Mouse (Mus musculus) hindbrain, embryonic 14.5 days (tissue): Measurements from ENCODE around the gene Foxp1. TPM values are rescaled to one million over a fixed set of nuclear protein-coding genes. Genes with fewer than 3 reads are reported as not detected.

Experiments
- ATAC-seq: fragments of 200-750 bp; cut with Nextera tagmentation; 2 replicates; pipeline ENCODE4 v1.8.0; 2017; ENCODE audit warnings: moderate number of reproducible peaks, mild to moderate bottlenecking, moderate TSS enrichment, moderate library complexity; ENCODE audit not compliant: low FRiP score
- DNase-seq: peaks from one replicate; pipeline ENCODE4 v3.0.0-alpha.2; 2015; ENCODE audit warnings: low spot score
- H3K27ac ChIP-seq: fragments of 300-500 bp; sonication (generic); 2 replicates; pipeline ENCODE4 v1.5.1; 2014; ENCODE audit warnings: mild to moderate bottlenecking, moderate library complexity
- H3K27me3 ChIP-seq: fragments of 300-500 bp; sonication (generic); 2 replicates; pipeline ENCODE4 v1.6.1; 2014; ENCODE audit warnings: mild to moderate bottlenecking, low read length, mixed read lengths; ENCODE audit not compliant: control insufficient read depth, insufficient read depth
- H3K36me3 ChIP-seq: fragments of 300-500 bp; sonication (generic); replicated peaks from 2 replicates; pipeline ENCODE4 v1.6.1; 2014; ENCODE audit not compliant: control insufficient read depth, insufficient read depth
- H3K4me1 ChIP-seq: fragments of 300-500 bp; sonication (generic); replicated peaks from 2 replicates; pipeline ENCODE4 v1.6.1; 2014; ENCODE audit warnings: antibody characterized with exemption, low read length, mixed read lengths; ENCODE audit not compliant: control insufficient read depth, insufficient read depth
- H3K4me2 ChIP-seq: fragments of 300-500 bp; sonication (generic); replicated peaks from 2 replicates; pipeline ENCODE4 v1.6.1; 2014; ENCODE audit warnings: mild to moderate bottlenecking, moderate library complexity
- H3K4me3 ChIP-seq: fragments of 300-500 bp; sonication (generic); replicated peaks from 2 replicates; pipeline ENCODE4 v1.5.1; 2014; ENCODE audit warnings: mild to moderate bottlenecking, low read length
- H3K9ac ChIP-seq: fragments of 300-500 bp; sonication (generic); 2 replicates; pipeline ENCODE4 v1.6.1; 2014
- H3K9me3 ChIP-seq: fragments of 300-500 bp; sonication (generic); 2 replicates; pipeline ENCODE4 v1.6.1; 2016; ENCODE audit warnings: low read length; ENCODE audit not compliant: control insufficient read depth
- WGBS: fragments of 180-500 bp; shearing (Covaris S2); extraction: QIAGEN DNeasy Blood & Tissue Kit; methylation state at CpG from one replicate; pipeline ENCODE4 v1.1.7; 2014; 5-methylcytosine and 5-hydroxymethylcytosine counted together
- polyA plus RNA-seq: library from polyadenylated mRNA; unstranded; fragments of >200 nt; fragmentation: Nextera tagmentation; extraction: Ambion mirVana; gene quantifications from 2 replicates; pipeline ENCODE4 v1.2.1, GENCODE M21; 2014

Foxp1 gene
- polyA plus RNA-seq, 1 experiment from 2014 or later, result 68.3 TPM

GRCm38 (mm10) chr6:99277251-99277650 lies 245.3 kb downstream of the Foxp1 start:
- Histone ChIP-seq H3K27ac (no peak overlapping the region), H3K4me3 (no peak overlapping the region), H3K36me3 (no peaks in the 10 kb centered on the region), H3K4me2 (no peak overlapping the region), H3K9ac (no peak overlapping the region), H3K27me3 (no peaks in the 10 kb centered on the region), H3K9me3 (no peaks in the 10 kb centered on the region), H3K4me1 (no peaks in the 10 kb centered on the region)
- DNase-seq (no peak), ATAC-seq (no peak)
- 81% methylated on average over 1 of the region's 1 CpGs for WGBS

GRCm38 (mm10) chr6:99276297-99276653 lies 246.2 kb downstream of the Foxp1 start:
- no peak overlapping the region for H3K4me2 ChIP-seq
- no peak for DNase-seq
- WGBS, result 79% methylated on average over 7 of the region's 7 CpGs
- H3K4me1 ChIP-seq, result no peaks in the 10 kb centered on the region
- ATAC-seq, result no peak
- no peaks in the 10 kb centered on the region for H3K27me3 ChIP-seq
- no peak overlapping the region for H3K4me3 ChIP-seq
- no peak overlapping the region for H3K9ac ChIP-seq
- H3K27ac ChIP-seq, result no peak overlapping the region
- H3K9me3 ChIP-seq, result no peaks in the 10 kb centered on the region
- H3K36me3 ChIP-seq, result no peaks in the 10 kb centered on the region

GRCm38 (mm10) chr6:99275381-99276296 lies 246.9 kb downstream of the Foxp1 start:
- no peaks in the 10 kb centered on the region for H3K27me3 ChIP-seq
- no peak overlapping the region for H3K4me2 ChIP-seq
- no peak for ATAC-seq
- no peak for DNase-seq
- no peaks in the 10 kb centered on the region for H3K36me3 ChIP-seq
- no peak overlapping the region for H3K27ac ChIP-seq
- no peak overlapping the region for H3K4me3 ChIP-seq
- H3K9ac ChIP-seq, result no peak overlapping the region
- no peaks in the 10 kb centered on the region for H3K9me3 ChIP-seq
- 66% methylated on average over 21 of the region's 21 CpGs for WGBS
- no peaks in the 10 kb centered on the region for H3K4me1 ChIP-seq

- ATAC-seq, result no peak
- Histone ChIP-seq H3K27me3 (no peaks in the 10 kb centered on the region), H3K36me3 (no peaks in the 10 kb centered on the region), H3K9ac (no peak overlapping the region), H3K4me2 (no peak overlapping the region), H3K4me1 (no peaks in the 10 kb centered on the region), H3K9me3 (no peaks in the 10 kb centered on the region), H3K27ac (no peak overlapping the region), H3K4me3 (no peak overlapping the region)
- no peak for DNase-seq
- WGBS, result 93% methylated on average over 5 of the region's 5 CpGs
Observed at GRCm38 (mm10) chr6:99274667-99275066, 247.9 kb downstream of the Foxp1 start.

DNA sequence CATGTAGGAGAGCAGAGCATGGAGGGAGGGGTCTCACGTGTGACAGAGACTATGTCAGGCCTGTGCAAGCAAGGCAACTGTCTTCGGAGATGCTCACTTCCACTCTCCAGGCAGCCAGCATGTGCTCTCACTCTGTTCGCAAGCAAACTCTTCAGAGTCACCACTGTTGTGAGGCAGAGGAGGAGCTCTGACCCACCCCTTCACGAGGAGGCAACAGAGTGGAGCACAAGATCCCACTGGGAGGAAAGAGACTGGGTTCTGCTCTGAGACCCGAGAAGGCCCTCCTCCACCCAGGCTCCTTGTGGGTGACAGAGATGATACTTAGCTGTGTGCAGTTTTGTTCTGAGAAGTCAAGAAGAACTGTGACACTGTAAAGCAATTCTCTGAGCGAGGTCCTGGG lies 248.3 kb downstream of the Foxp1 start:
- Histone ChIP-seq H3K27me3 (no peaks in the 10 kb centered on the region), H3K4me2 (no peak overlapping the region), H3K9ac (no peak overlapping the region), H3K27ac (no peak overlapping the region), H3K4me3 (no peak overlapping the region), H3K36me3 (no peaks in the 10 kb centered on the region), H3K4me1 (no peaks in the 10 kb centered on the region), H3K9me3 (no peaks in the 10 kb centered on the region)
- 77% methylated on average over 6 of the region's 6 CpGs for WGBS
- ATAC-seq (no peak), DNase-seq (no peak)

DNA sequence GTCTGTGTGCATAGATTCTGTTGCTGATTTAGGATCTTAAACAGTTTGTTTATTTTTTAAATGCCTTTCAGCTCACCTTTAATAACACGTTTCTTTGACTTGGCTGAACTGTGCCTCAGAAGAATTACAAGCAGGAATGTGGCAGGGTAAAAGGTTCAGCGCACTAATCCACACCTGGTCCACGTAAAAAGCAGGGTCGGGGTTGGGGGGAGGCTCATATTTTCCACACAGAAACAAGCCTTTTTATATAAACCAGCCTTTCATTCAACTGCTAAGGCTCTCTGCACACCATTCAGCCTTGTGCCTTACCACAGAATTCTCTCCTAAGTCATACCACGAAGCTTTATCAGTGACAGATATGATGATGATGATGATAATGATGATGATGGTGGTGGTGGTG lies 249.3 kb downstream of the Foxp1 start:
- WGBS, result 90% methylated on average over 5 of the region's 5 CpGs
- Histone ChIP-seq H3K9me3 (no peaks in the 10 kb centered on the region), H3K27ac (no peak overlapping the region), H3K36me3 (no peaks in the 10 kb centered on the region), H3K4me3 (no peak overlapping the region), H3K4me2 (no peak overlapping the region), H3K4me1 (0 out of 2 replicates have a peak, but pooled peaks cover under 1% of the 10 kb centered on the region), H3K9ac (no peak overlapping the region), H3K27me3 (no peaks in the 10 kb centered on the region)
- no peak for DNase-seq
- no peak for ATAC-seq

GRCm38 (mm10) chr6:99272174-99272573 lies 250.3 kb downstream of the Foxp1 start:
- 85% methylated on average over 3 of the region's 3 CpGs for WGBS
- DNase-seq (no peak), ATAC-seq (no peak)

DNA sequence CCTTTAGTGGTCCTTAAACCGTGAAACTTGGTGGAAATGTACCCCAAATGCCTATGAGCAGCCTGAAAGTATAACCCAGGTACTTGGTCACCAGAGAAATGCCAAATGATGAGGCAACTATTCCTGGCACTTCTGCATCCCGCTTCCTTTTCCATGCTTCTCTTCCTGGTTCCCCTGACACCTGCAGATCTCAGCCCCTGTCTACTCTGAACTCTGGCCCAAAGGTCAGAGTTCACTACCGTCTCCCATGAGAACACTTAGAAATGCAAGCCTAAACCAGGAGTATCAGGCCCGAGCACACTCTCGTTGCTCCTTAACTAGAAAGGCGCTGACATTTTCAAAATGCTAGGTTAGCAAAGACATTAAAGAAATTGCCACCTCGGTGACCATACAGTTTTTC lies 250.8 kb downstream of the Foxp1 start:
- Histone ChIP-seq H3K9ac (no peak overlapping the region), H3K9me3 (no peaks in the 10 kb centered on the region), H3K4me2 (no peak overlapping the region), H3K27ac (no peak overlapping the region), H3K4me3 (no peak overlapping the region), H3K4me1 (0 out of 2 replicates have a peak, but pooled peaks cover 4% of the 10 kb centered on the region), H3K27me3 (no peaks in the 10 kb centered on the region), H3K36me3 (no peaks in the 10 kb centered on the region)
- WGBS, result 81% methylated on average over 7 of the region's 7 CpGs
- ATAC-seq (no peak), DNase-seq (no peak)

More at GRCm38 (mm10) chr6:99272174-99272573, 250.3 kb downstream of the Foxp1 start:
- Histone ChIP-seq H3K9ac (no peak overlapping the region), H3K4me3 (no peak overlapping the region), H3K9me3 (no peaks in the 10 kb centered on the region), H3K27ac (no peak overlapping the region), H3K4me2 (no peak overlapping the region), H3K36me3 (no peaks in the 10 kb centered on the region), H3K27me3 (no peaks in the 10 kb centered on the region), H3K4me1 (0 out of 2 replicates have a peak, but pooled peaks cover 4% of the 10 kb centered on the region)

GRCm38 (mm10) chr6:99269921-99270320 lies 252.6 kb downstream of the Foxp1 start:
- WGBS, result 83% methylated on average over 6 of the region's 6 CpGs
- H3K27ac ChIP-seq, result no peak overlapping the region

More at GRCm38 (mm10) chr6:99269921-99270320, 252.6 kb downstream of the Foxp1 start:
- Histone ChIP-seq H3K4me1 (peaks cover 19% of the 10 kb centered on the region), H3K27me3 (peaks cover 7% of the 10 kb centered on the region; the same call in 1 of the 2 replicates), H3K36me3 (no peaks in the 10 kb centered on the region), H3K4me3 (no peak overlapping the region), H3K9ac (no peak overlapping the region), H3K9me3 (no peaks in the 10 kb centered on the region), H3K4me2 (no peak overlapping the region)
- ATAC-seq (no peak), DNase-seq (no peak)
